Mouse (Mus musculus): Measurements from ENCODE around the gene Samd3. TPM values are rescaled to one million over a fixed set of nuclear protein-coding genes. Genes with fewer than 3 reads are reported as not detected.

Samd3 gene
- not detected in 2 replicates for polyA plus RNA-seq (2012; ENCODE audit: insufficient read depth, insufficient read length, missing spikeins)

DNA sequence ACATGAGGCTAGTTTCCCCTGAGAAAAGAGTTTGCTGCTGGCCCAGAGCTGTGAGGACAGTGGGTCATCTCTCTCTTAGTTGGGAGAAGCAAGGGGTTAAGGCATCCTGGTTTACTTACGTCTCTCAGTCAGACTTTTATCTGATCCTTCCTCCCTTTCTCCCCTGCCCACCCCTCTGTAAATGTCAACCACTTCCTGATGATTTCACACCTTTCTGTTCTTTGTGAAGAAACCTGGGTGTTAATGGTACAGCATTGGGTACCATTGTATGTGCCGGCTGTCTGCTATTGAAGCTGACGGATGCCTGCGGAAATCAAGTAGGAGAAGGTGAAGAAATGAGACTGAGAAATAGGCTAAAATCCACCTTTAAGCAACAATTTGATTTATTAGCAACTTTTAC lies at the start of gene Samd3:
Samd3 (plus strand) TSS at position 220 of the 400 bp plus-strand sequence.
- Histone ChIP-seq H3K4me3 (ENCODE audit: insufficient read depth, low read depth, low read length) (no peak within 1 kb of the TSS), H3K27ac (replicated peaks; ENCODE audit: low read depth, low read length) (no peak within 1 kb of the TSS), H3K4me1 (ENCODE audit: control insufficient read depth, insufficient read depth, insufficient read length, low read length) (no peaks in the 10 kb centered on the region)

DNA sequence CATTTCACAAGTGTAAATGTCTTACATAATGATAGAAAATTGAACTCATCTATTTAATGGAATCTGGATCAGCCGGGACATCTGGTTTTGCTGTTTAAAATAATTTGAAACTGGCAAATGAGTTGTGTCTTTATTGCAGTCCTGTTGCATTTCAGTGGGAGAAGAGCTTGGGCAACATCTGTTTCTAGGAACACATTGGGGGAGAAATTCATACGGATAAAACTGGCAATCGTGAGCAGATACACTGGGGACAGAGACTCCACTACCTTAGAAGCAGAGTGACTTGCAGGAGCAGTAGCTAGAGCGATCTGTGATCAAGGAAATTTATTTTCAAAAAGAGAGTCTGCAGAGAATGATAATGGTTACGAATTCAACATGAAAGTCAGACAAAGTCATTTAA lies 44.2 kb upstream of the Samd3 start:
- Histone ChIP-seq H3K4me3 (ENCODE audit: insufficient read depth, low read depth, low read length) (no peak overlapping the region), H3K4me1 (ENCODE audit: control insufficient read depth, insufficient read depth, insufficient read length, low read length) (no peaks in the 10 kb centered on the region), H3K27ac (replicated peaks; ENCODE audit: low read depth, low read length) (no peak overlapping the region)

DNA sequence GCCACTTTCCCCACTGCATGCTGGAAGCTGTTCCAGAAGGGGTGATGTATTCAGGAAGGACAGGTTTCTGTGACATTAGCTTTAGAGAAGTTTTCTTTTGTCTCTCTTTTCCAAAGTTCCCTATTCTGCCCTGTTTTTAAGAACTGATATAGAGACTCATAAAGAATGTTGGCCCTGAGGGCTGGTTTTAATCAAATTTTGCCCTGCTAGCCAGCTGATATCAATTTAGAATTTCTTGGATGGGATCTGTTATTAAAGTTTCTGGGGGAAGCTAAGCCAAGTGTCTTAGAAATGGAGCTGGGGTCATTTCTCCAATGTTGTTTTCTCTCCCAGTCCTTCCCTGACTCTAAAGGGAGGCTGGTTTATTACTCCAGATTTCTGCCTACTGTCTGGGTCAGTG lies 38.7 kb upstream of the Samd3 start:
- H3K4me3 ChIP-seq (ENCODE audit: insufficient read depth, low read depth, low read length): no peak overlapping the region
- H3K27ac ChIP-seq (replicated peaks; ENCODE audit: low read depth, low read length): no peak overlapping the region
- H3K4me1 ChIP-seq (ENCODE audit: control insufficient read depth, insufficient read depth, insufficient read length, low read length): no peaks in the 10 kb centered on the region

DNA sequence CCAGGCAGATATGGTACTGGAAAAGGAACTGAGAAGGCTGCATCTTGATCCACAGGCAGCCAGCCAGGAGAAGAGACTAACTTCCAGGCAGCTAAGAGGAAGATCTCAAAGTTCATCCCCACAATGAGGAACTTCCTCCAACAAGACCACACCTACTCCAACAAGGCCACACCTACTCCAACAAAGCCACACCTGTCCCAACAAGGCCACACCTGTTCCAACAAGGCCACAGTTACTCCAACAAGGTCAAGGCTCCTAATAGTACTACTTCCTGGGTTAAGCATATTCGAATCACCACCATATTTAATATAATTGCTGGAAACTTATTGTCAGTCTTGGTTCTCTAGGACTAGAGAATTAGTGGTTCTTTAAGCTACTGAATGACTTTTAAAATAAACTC lies 34.6 kb upstream of the Samd3 start:
- H3K27ac ChIP-seq (replicated peaks; ENCODE audit: low read depth, low read length): no peak overlapping the region
- no peaks in the 10 kb centered on the region for H3K4me1 ChIP-seq (ENCODE audit: control insufficient read depth, insufficient read depth, insufficient read length, low read length)
- H3K4me3 ChIP-seq (ENCODE audit: insufficient read depth, low read depth, low read length): no peak overlapping the region

DNA sequence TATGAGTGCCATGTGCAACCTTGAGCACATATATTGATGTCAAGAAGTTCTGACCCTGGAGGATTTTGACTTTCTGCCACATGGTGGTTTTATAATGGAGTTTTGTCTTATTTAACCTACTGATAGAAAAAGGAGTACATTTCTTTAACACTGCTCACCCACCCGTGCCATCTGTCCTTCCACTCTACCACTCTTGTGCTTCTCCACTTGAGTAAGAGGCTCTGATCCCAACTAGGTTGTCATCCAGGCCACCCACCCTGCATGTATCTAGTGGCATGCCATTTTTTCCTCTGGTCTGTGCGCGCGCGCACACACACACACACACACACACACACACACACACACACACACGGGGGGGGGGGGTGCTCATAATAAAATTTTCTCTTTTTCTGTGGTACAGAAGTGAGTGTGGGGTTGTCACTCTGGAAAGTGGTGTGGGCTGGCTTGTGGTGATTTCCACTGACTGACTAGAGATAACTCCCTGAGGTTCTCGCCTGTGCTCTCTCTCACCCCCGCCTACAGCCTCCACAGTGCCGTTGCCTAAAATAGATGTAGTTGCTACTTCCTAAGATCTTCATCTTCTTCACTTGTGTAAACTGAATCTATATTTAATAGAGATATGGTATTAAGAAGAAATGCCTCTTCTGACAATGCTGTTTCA lies 26.7 kb upstream of the Samd3 start:
- Histone ChIP-seq H3K4me3 (ENCODE audit: insufficient read depth, low read depth, low read length) (no peak overlapping the region), H3K27ac (replicated peaks; ENCODE audit: low read depth, low read length) (no peak overlapping the region), H3K4me1 (ENCODE audit: control insufficient read depth, insufficient read depth, insufficient read length, low read length) (no peaks in the 10 kb centered on the region)

DNA sequence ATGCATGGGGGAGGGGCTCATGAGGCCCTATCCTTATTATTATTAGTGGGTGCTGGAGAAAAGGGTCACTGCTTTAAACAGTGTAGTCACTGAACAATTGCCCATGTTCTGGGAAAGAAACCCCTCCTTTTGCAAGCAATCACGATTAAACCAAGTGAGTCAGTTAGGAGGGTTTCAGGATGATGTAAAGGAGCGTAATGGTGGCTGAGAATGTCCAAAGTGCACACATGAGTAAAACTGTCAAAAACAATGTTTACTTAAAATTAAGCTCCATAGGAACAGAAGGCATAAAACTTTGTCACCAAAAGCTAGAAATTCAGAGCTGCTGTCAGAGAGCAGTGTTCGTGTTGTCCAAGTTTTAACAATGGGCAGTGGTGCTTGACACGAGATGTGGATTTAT lies 8.8 kb upstream of the Samd3 start:
- no peak overlapping the region for H3K4me3 ChIP-seq (ENCODE audit: insufficient read depth, low read depth, low read length)
- H3K27ac ChIP-seq (replicated peaks; ENCODE audit: low read depth, low read length): no peak overlapping the region
- no peaks in the 10 kb centered on the region for H3K4me1 ChIP-seq (ENCODE audit: control insufficient read depth, insufficient read depth, insufficient read length, low read length)

DNA sequence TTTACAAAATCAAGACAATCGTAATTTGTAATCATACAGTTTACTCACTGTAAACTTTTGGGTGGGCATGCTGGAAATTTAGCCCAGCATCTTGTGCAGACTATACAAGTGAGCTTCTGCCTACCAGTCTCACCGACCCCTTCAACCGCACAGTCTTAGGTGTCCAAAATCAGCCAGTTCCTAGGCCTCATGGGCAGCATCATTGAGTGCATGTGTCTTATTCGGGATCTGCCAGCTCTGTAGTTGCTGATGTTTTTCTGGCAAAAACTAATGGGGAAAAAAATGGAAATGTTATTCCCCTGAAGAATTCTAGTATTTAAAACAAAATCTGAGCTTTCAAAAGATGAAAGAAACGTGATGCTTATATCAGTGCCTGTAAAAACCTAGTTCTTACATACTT lies 3.3 kb upstream of the Samd3 start:
- Histone ChIP-seq H3K4me1 (ENCODE audit: control insufficient read depth, insufficient read depth, insufficient read length, low read length) (no peaks in the 10 kb centered on the region), H3K27ac (replicated peaks; ENCODE audit: low read depth, low read length) (no peak overlapping the region), H3K4me3 (ENCODE audit: insufficient read depth, low read depth, low read length) (no peak overlapping the region)

DNA sequence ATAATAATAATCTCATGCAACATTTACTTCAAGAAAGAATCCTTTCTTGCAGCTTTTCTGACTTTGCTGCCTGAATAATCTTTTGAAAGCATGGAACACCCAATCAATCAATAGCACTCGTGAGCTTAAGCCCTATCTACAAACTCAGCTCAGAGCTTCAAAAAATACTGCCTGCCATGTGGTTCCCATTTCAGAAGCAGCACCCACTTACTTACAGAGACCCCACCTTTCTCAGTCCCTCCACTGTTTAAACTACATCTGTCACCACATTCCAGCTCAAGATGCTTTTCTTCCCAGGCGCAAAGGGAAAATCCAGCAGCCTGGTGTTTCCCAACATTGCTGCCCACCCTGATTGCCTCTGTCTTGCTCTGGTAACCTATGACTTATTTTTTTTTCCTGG lies 2.8 kb upstream of the Samd3 start:
- H3K4me1 ChIP-seq (ENCODE audit: control insufficient read depth, insufficient read depth, insufficient read length, low read length): no peaks in the 10 kb centered on the region
- no peak overlapping the region for H3K27ac ChIP-seq (replicated peaks; ENCODE audit: low read depth, low read length)
- no peak overlapping the region for H3K4me3 ChIP-seq (ENCODE audit: insufficient read depth, low read depth, low read length)

DNA sequence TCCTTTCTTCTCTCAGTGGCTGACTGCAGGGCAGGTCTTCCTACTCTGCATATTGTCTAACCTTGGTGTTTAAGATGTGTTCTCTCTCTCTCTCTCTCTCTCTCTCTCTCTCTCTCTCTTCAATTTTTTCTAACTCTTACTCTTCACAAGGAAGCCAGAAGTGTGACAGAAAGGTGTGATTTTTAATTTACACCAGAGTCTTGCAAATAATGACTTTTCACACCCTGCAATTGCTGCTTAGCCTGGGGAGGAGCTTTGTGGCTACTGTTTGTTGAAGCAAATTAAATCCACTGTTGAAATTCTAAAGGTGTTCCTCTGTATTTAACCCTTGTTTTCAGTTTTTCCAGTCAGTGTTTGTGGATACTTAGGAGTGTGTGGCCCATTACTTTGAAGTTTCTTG lies 1.3 kb upstream of the Samd3 start:
- Histone ChIP-seq H3K4me1 (ENCODE audit: control insufficient read depth, insufficient read depth, insufficient read length, low read length) (no peaks in the 10 kb centered on the region), H3K27ac (replicated peaks; ENCODE audit: low read depth, low read length) (no peak overlapping the region), H3K4me3 (ENCODE audit: insufficient read depth, low read depth, low read length) (no peak overlapping the region)

DNA sequence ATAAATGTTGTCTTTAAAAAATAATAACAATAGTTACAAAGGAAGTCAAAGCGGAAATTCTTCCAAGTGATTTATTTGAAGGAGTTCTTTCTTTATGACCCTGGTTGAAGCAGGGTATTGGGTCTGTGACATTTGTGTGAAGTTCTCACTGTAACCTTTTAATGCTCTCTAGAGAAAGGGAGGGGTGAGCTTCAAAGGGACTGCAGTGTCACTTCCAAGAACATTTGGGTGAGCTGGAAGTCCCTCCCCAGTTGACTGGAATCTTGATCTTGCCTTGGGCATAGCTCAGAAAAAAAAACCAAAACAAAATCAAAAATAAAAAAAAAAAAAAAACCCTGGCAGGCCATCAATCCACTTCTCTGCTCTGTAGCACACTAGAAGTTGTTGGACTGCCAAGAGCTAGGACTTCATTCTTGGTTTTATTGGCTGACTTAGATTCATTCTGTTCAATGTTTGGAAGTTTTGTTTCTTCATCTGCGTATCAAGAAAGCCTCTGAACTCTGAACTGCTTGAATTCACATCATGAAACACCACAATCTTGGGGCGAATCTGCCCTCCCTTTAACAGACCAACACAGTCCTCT lies 2.7 kb downstream of the Samd3 start:
- Histone ChIP-seq H3K4me3 (ENCODE audit: insufficient read depth, low read depth, low read length) (no peak overlapping the region), H3K4me1 (ENCODE audit: control insufficient read depth, insufficient read depth, insufficient read length, low read length) (no peaks in the 10 kb centered on the region), H3K27ac (replicated peaks; ENCODE audit: low read depth, low read length) (no peak overlapping the region)

DNA sequence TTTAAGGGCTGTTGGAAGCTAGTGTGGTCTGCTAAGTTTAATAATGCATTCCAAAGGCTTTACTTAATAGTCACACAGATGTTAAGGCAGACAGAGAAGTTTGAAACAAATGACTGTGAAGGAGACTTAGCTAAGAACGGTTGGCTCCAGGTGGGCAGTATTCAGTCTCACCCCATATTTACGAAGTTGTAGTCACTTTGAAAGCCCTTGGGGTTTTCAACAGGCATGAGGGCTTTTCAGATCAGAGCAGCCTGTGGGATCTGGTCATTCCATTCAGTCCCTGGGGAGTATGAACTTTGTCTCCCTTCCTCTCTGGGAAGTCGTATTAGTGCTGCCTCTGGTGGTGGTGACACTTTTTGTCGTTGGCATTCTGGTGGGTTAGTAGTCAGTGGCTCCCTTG lies 9.1 kb downstream of the Samd3 start:
- Histone ChIP-seq H3K4me3 (ENCODE audit: insufficient read depth, low read depth, low read length) (no peak overlapping the region), H3K4me1 (ENCODE audit: control insufficient read depth, insufficient read depth, insufficient read length, low read length) (no peaks in the 10 kb centered on the region), H3K27ac (replicated peaks; ENCODE audit: low read depth, low read length) (no peak overlapping the region)

DNA sequence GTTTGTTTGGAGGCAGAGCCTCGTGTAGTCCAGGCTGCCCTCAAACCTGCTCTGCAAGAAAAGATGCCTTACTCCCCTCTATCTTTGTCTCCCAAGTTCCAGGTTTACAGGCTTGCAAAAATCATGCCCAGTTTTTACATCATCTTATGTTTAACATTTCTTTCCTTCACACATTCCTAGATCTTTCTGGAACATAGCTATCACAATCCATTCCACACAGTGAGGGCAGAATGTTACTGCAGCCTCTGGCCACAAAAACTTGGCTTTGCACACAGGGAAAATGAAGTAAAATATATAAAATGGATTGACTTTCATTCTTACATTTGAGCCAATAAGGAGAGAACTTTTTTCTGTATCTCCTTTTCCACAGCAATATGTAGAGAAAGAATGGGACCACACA lies 9.6 kb downstream of the Samd3 start:
- no peak overlapping the region for H3K4me3 ChIP-seq (ENCODE audit: insufficient read depth, low read depth, low read length)
- H3K27ac ChIP-seq (replicated peaks; ENCODE audit: low read depth, low read length): no peak overlapping the region
- H3K4me1 ChIP-seq (ENCODE audit: control insufficient read depth, insufficient read depth, insufficient read length, low read length): no peaks in the 10 kb centered on the region

DNA sequence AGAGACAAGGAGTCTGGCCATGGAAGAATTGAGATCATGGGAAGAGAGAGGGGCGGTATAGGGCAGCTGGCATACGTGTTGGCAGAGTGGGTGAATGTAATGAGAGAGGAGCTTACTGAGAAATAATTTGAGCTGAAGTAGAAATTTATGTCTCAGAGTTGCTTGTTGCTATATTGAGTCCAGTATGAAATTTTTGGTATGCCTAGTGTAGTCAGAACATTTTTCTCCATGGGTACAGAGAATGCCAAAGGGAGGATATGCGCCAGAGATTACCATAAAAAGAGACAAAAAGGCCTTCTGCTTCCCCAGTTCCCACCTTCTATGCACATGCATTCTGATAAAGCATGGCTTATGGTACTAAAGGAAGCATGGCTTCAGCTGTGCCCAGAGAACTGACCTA lies 13.7 kb downstream of the Samd3 start:
- H3K4me1 ChIP-seq (ENCODE audit: control insufficient read depth, insufficient read depth, insufficient read length, low read length): no peaks in the 10 kb centered on the region
- no peak overlapping the region for H3K27ac ChIP-seq (replicated peaks; ENCODE audit: low read depth, low read length)
- H3K4me3 ChIP-seq (ENCODE audit: insufficient read depth, low read depth, low read length): no peak overlapping the region

DNA sequence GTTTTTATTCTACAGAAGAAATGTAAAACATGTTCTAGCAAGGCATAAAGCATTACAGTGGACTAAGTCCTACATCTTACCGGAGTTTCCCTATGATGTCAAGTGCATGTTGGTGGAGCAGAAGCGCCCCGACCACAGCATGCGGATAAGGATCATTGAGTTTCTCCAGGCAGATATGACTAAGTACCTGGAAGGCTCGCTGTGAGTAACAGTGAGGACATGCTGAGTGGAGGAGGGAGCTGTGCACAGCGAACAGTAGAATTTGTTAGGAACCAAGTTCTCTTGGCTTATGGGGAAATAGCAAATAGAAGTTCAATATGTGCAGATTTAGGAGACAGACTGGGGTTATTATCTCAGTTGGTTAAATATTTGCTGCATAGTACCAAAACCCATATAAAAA lies 15.0 kb downstream of the Samd3 start:
- Histone ChIP-seq H3K4me3 (ENCODE audit: insufficient read depth, low read depth, low read length) (no peak overlapping the region), H3K4me1 (ENCODE audit: control insufficient read depth, insufficient read depth, insufficient read length, low read length) (no peaks in the 10 kb centered on the region), H3K27ac (replicated peaks; ENCODE audit: low read depth, low read length) (no peak overlapping the region)

DNA sequence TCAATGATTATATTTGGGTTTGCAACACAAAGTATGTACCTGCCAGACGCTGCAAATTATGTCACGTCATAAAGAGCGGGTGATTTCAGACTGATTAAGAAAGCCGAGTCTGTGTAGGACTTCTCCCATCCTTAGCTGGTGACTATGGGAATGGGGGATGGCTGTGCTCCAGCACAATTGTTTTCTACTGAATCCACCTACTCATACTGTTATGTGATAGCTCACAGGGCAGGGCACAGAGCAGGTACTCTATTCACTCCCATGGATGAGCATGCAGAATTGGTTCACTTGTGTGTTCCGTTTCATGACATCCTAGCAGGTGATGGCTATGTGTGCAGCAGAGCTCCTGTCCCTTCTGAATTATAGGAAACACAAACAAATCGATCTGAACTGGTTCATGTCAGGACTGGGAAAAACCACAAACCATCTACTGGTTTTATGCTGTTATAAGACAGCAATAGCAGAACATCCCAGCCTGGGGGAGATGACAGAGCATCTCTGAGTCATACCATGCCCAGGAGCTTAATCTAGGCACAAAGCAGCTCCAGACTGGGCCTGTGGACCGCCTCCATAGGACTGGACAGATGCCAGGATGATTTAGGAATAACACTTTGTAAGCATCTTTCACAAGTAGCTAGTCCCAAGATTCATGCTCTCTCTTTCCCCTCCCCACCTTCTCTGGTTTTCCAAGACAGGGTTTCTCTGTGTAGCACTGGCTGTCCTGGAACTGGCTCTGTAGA lies 20.1 kb downstream of the Samd3 start:
- Histone ChIP-seq H3K4me3 (ENCODE audit: insufficient read depth, low read depth, low read length) (no peak overlapping the region), H3K27ac (replicated peaks; ENCODE audit: low read depth, low read length) (no peak overlapping the region), H3K4me1 (ENCODE audit: control insufficient read depth, insufficient read depth, insufficient read length, low read length) (no peaks in the 10 kb centered on the region)

DNA sequence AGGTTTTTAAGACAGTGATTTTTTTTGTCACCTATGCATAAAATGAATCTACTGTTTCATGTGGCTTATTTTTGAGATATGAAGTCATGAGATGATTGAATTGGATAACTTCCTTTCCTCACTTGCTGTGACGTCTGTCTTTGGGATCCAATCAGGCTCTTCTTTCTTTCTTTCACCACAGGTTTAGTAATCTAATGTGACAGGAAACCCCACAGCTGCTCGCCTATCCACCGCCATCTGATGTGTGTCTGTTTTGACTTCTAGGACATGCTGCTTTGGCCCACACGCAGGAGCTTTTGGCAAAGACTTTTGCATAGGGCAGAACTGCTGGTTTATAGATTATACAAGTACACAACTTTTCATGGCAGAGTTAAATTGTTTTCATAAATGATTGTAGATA lies 30.4 kb downstream of the Samd3 start:
- Histone ChIP-seq H3K27ac (replicated peaks; ENCODE audit: low read depth, low read length) (no peak overlapping the region), H3K4me1 (ENCODE audit: control insufficient read depth, insufficient read depth, insufficient read length, low read length) (no peaks in the 10 kb centered on the region), H3K4me3 (ENCODE audit: insufficient read depth, low read depth, low read length) (no peak overlapping the region)
